Mouse (Mus musculus) retina, adult 2 months (tissue): ENCODE results near the gene Bcl11b.

Experiments
- DNase-seq: peaks from one replicate; pipeline ENCODE4 v3.0.0-alpha.2; 2012; ENCODE audit warnings: low read depth, low spot score

Bcl11b gene

GRCm38 (mm10) chr12:108003483-108003882 lies at the start of gene Bcl11b:
Gene Bcl11b, minus strand, starts transcription at chr12:108003602.
- no peak for DNase-seq

DNA sequence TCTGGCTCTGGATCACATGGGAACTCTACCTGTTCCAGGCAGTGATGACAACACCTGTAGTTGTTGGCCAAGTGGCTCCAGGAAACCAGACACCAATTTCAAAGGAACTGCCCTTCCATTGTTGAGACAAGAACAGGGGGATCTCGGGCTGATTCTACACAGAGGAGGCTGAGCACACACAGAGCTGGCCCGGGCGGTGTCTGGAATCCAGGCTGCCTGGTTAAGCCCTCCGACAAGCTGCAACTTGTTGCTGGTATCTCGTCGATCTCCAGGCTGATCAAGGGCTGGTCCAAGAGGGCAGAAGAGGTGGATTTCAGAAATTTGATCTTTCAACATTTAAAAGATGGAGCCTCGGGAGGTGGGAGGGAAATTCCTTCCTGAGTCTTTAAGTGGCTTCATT lies 47.6 kb upstream of the Bcl11b start:
- no peak for DNase-seq

DNA sequence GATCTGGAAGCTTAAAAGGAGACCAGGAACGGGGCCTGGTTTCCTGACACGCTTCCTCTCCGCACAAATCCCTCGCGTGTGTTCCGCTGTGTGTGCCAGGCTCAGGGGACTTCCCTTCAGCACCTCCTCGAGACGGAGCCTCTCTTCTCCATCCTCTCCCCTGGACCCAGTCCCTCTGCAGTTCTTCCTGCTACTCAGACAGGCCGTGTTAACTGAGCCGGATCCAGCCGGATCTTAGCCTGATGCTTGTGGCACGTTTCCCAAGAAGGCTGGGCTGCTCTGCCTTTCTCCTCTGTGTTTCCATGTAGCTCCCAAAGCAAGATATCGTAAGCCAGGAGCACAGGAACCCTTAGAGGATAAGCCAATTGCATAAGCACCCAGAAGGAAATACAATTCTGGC lies 46.2 kb upstream of the Bcl11b start:
- no peak for DNase-seq

DNA sequence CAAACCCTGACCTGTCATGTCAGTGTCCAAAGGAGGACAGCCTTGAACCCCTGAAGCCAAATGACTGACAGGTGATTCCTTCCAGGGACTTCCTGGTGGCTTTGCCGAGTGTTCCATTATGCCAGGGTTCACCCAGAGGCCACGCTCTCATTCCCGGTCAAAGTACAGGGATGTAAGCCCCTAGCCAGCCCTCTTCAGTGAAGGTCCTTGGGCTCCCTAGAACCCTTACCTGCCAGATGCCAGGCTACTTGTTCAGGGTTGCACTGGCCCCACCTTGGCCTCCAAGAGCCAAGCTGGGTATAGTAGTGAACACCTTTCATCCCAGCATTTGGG lies 38.8 kb upstream of the Bcl11b start:
- DNase-seq: no peak

DNA sequence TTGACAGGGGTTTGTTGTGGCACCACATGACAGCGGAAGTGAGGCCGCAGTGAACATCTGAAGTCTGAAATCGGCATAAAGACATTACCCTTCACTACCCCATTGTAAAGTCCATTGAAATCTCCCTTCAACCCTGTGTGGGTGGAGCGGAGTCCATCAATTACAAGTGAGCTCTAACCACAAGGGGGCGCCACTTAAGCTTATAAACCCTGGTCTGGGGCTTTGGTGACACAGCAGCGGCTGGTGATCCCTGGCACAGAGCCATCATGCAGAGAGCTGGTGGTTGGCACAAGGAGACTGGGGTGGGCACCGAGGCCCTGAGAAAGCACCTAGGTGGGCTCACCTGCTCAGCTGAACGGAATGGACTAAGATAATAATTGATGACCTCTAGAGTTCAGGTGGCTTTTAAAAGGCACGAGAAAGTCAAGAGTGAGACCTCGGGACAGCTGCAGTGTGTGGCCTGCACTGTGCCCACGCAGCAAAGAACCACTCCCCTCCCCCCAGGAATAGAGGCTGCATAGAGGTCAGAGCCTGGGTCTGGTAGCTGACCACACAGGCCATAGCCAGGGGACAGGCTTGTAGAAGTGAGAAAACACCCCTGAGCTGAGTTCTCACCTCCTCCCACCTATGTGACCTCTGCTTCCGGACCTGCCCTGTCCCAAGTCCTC lies 38.3 kb upstream of the Bcl11b start:
- peak; percentile 34 for DNase-seq

GRCm38 (mm10) chr12:108037446-108037845 lies 34.0 kb upstream of the Bcl11b start:
- no peak for DNase-seq

GRCm38 (mm10) chr12:108035412-108036078 lies 32.1 kb upstream of the Bcl11b start:
- no peak for DNase-seq

DNA sequence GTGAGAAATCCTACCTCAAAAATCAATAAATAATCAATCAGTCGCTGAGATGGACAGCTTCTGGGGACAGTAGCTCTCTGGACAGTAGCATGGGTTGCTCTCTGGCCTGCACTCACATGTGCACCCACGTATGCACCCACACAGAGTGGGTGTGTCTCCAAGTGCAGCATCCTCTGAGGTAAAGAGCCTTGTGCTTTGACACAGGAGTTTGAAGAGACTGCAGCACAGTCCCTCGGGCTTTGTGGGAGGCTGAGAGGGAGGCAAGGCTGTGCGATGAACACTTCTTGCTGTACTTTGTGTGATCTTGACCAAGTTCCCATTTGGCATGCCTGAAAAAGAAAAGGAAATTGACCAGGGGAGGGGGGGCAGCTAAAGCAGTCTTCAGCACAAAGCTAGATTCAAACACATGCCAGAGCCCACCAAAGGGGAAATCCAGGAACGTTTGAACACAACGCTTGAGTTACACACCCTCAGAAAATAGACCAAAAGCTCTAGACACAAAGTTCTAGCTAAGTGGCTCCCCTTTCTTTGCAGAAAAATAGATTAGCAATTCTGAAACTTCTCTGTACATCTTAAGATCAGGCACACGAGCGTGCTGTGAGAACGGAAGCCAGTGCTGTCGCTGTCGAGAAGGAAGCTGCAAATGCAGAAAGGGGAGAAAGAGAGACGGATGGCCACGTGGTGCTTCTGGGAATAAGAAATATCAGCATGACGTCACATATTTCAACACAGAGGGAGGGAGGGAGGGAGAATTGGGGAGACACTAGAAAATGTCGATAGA lies 19.6 kb upstream of the Bcl11b start:
- no peak for DNase-seq

GRCm38 (mm10) chr12:108012003-108012402 lies 8.6 kb upstream of the Bcl11b start:
- no peak for DNase-seq

DNA sequence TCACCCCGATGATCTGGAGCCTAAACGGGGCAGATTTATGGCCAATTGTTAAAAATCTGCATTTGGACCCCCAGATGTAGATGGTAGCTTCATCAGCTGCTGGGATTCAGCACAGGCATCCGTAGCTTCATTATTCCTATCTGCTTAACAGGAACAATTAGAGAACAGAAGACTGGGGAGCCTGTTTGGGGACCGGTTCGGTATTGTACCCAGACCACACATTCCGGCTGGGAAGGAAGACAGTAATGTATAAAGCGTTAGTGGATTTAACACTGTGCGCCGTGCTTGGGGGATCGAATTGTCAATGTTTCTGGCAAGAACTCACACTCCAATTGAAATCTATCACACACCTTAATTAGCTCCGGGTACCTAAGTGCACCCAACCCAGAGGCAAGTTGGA lies 6.9 kb upstream of the Bcl11b start:
- no peak for DNase-seq

- no peak for DNase-seq
Observed at GRCm38 (mm10) chr12:108009156-108009555, 5.8 kb upstream of the Bcl11b start.

DNA sequence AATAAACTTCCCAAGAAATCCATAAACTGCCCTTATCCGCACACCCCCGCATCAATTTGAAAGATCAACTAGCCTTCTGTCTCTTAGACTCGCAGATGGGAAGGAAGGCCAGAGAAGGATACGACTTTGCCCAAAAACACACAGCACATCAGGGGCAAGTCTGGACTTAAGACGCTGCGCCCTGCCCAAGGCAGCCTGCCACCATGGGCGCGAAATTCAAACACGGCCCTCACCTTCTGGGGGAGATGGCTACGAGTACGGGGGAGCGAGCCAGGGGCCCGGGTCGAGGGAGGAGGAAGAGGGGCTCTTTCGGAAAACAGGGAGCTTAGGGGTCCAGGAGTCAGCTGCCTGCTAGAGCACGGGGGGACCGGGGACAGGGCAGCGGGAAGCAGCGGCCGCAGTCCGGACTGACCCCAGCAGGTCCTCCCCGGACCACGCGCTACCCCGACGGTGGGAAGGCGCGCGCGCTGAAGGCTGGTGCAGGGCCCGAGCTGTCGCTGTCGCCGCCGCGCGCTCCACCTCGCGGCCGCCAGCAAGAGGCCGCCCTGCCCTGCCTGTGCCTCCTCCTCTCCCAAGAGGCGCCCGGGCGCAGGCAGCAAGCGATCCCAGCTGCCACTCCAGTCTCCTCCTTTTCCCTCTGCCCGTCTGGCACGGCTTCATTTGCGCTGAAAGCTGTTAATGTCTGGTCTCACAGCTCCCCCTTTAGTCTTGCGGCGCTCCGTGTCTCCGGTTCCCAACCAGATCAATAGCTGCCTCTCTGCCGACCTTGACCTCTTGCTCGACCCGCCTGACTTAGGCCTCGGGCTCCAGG lies 2.6 kb upstream of the Bcl11b start:
- DNase-seq: no peak

DNA sequence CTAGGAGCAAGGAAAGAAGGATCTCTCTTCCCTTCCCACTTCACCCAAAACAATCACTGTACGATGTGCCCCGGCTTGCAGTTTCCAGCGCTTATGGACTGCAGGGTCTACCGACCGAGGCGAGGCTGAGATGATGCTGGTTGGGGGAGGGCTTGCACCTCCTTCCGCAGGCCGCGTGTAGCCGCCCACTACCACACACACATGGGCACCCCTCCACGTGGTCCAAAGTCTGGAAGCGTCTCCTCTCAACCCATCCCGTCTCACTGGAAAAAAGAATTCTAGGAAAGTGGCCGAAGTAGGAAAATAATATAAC lies 2.0 kb upstream of the Bcl11b start:
- no peak for DNase-seq

DNA sequence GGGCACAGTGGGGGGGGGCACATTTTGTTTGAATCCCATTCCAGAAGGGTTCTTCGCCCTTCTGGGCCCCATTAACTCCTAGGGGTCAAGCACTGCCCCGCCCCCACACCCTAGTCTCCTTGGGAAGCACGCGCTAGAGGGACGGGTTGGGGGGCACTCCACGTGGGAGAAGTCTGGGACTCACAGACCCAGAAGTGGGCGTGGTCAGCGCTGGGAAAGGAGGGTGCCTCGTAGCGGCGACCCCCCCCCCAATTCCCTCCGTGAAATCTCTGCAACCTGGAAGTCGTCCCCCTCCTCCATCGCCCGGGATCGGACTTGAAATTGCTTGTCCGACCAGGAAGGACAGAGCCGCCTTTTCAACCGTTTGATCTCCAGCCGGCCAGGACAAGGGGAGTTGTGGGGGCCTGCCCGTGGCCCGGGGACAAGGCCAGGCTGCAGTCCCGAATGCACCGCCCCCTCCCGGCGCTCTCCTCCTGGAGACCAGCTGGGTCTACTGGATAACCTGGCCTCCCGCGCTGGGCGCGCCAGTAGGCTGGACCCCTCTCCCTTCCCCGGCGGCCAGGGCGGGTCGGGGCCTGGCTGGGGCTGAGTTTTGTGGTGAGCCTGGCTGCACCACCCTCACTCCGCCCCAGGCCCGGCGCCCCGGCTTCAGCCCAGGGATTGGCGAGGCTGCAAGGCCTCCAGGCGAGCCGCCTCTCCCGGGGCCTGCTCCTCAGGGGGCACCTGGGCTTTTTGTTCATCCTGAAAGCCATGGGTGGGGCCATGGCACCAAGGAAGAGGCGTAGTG lies 1.5 kb upstream of the Bcl11b start:
- DNase-seq: no peak

DNA sequence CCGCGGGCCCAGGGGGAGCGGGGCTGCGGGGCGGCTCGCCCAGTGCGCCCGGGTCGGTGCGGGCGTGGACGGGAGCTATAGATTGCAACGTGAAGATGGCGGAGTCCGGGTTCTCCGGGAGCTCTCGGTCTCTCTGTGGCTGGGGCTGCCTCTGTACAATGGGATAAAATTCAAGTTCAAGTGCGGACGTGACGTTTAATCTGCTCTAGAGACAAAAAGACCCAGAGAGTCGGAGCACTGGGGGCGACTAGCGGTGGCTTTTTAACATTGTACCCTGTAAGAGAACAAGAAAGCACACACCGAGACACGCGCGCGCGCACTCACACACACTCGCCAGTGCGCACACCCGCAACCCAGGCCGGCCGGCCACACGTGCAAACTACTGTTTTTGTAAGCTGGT lies 526 bp upstream of the Bcl11b start:
- no peak for DNase-seq

DNA sequence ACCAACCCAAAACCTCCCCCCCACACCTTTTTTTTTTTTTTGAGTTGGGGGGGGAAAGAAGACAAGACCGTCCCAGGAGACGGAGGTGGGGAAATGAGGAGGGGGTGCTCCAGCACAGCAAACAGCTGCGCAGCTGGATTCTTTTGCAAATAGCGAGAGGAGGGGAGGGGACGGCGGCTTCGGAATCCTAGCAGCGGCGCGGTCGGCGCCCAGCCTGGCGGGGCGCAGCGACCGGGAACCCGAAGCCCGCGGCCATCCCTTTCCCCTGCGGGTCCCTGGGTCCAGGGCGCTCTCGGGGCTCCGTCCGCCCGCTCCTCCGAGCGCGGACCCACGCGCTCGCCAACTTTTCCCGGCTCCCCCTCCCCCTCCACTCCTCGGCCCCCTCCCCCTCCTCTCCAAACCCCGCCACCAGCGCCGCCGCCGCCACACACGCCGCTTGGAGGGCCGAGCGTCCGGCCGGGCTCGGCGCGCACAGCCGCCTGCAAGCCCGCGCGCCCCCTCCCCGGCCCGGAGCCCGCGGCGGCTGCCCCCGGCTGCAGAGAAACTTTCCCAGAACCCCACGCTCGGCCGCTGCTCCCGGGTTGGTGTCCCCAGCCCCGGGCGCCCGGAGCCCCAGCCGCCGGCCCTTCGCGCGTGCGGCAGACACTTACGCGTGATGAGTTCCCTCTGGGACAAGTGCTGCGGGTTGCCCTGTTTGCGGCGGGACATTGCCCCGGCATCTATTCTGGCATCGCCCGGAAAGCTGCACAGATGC lies 789 bp downstream of the Bcl11b start:
- DNase-seq: no peak

- DNase-seq: no peak
Observed at GRCm38 (mm10) chr12:108001652-108002340, 1.6 kb downstream of the Bcl11b start.

- no peak for DNase-seq
Observed at GRCm38 (mm10) chr12:108000715-108001080, 2.7 kb downstream of the Bcl11b start.

DNA sequence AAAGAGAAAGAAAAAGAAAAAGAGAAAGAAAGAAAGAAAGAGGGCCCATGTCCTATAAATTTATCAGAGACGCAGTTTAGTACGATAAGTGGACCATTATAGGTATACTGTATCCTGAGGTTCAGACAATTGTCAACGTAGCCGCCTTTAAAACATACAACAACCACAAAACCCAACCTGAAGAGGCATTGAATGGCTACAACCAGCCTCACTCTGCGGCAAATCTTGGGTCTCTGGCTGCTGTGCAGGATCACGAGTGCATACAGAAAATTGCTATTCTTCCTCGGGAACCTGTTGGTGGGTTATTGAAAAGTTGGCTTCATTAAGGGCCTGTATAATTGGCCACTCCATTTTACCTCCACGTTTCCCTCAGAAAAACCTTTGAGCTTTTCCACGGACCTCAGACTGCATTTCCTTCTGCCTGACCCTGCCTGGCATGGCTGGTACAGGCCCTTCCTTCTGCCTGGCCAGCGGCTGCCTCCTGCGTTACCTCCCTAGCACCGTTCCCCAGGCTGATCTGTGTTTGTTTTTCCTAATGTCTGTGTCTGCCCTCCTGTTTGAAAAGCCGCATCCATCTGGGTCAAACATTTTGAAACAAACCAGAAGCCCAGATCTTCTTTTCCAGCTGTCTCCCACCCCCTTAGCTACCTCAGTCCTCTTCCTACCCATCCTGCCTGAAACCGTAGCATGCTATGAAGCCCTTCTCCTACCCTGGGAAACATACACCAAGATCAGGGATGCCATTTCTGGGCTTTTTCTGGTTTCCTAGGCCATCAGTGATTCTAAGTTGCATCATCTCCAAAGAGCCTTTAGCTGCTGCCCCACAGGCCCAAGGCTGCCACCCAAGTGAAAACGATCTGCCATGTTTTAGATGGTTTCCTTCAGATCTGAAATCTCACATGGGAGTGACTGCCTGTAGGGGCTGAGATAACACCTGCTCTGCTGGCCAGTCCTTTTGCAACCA lies 3.4 kb downstream of the Bcl11b start:
- no peak for DNase-seq
